Mouse (Mus musculus) CH12.LX (cell line): ENCODE data around the gene Dusp22.
A peak's percentile ranks its signal among the peaks of the same experiment; 100 is the strongest.

Experiments used
- CTCF ChIP-seq, 2 experiments: IDR thresholded peaks in 1 of 2; conservative IDR thresholded peaks in 1 of 2; 2 replicates each; pipeline ENCODE4 v1.5.1; 2011 to 2012; ENCODE audit warnings: low read depth in 2 of 2, low read length in 2 of 2, improper control_type of control experiment in 1 of 2, inconsistent platforms in 1 of 2, mild to moderate bottlenecking in 1 of 2, moderate library complexity in 1 of 2
- ELF1 ChIP-seq: IDR thresholded peaks from 2 replicates; pipeline ENCODE4 v1.6.1; 2014; ENCODE audit warnings: low read depth, mild to moderate bottlenecking, inconsistent platforms, low read length, improper control_type of control experiment
- JUND ChIP-seq: conservative IDR thresholded peaks from 2 replicates; pipeline ENCODE4 v1.6.1; 2011; ENCODE audit warnings: low read depth, low read length, improper control_type of control experiment
- KAT2A ChIP-seq: IDR thresholded peaks from 2 replicates; pipeline ENCODE4 v1.6.1; 2012; ENCODE audit warnings: low read length, improper control_type of control experiment, inconsistent platforms; ENCODE audit not compliant: insufficient replicate concordance
- MAX ChIP-seq: IDR thresholded peaks from 2 replicates; pipeline ENCODE4 v1.6.1; 2011; ENCODE audit warnings: low read length, improper control_type of control experiment
- NELFE ChIP-seq: IDR thresholded peaks from 2 replicates; pipeline ENCODE4 v1.6.1; 2011; ENCODE audit warnings: low read depth, low read length, improper control_type of control experiment
- POLR2A ChIP-seq: IDR thresholded peaks from 2 replicates; pipeline ENCODE4 v1.6.1; 2011; ENCODE audit warnings: low read depth, mild to moderate bottlenecking, improper control_type of control experiment, low read length
- POLR2AphosphoS2 ChIP-seq: IDR thresholded peaks from 2 replicates; pipeline ENCODE4 v1.6.1; 2011; ENCODE audit warnings: low read depth, low read length, improper control_type of control experiment
- TBP ChIP-seq: conservative IDR thresholded peaks from 2 replicates; pipeline ENCODE4 v1.6.1; 2011; ENCODE audit warnings: low read depth, low read length, improper control_type of control experiment
- USF1 ChIP-seq: IDR thresholded peaks from 2 replicates; pipeline ENCODE4 v1.6.1; 2014; ENCODE audit warnings: low read depth, mild to moderate bottlenecking, inconsistent platforms, low read length, improper control_type of control experiment
- ZC3H11A ChIP-seq: IDR thresholded peaks from 2 replicates; pipeline ENCODE4 v1.6.1; 2012; ENCODE audit warnings: low read depth, mild to moderate bottlenecking, inconsistent platforms, low read length, improper control_type of control experiment
- ZMIZ1 ChIP-seq: IDR thresholded peaks from 2 replicates; pipeline ENCODE4 v1.6.1; 2012; ENCODE audit warnings: low read depth, mild to moderate bottlenecking, inconsistent platforms, low read length, improper control_type of control experiment

- TF ChIP-seq POLR2A, result peak; percentile 45; the same call in 1 of the 2 replicates
- no peak for TF ChIP-seq CTCF (conservative IDR thresholded peaks at IDR 0.05 in 1 of 2, IDR thresholded peaks at IDR 0.05 in 1 of 2; ENCODE audit: low read depth in 2 of 2, low read length in 2 of 2)
- no peak for TF ChIP-seq POLR2AphosphoS2
- TF ChIP-seq TBP, result no peak
- TF ChIP-seq KAT2A, result no peak
- TF ChIP-seq ELF1, result no peak
- TF ChIP-seq ZC3H11A, result no peak
- TF ChIP-seq ZMIZ1, result 0 out of 2 replicates have a peak, but pooled peaks have one; percentile 54
- TF ChIP-seq MAX, result peak; percentile 79
- no peak for TF ChIP-seq NELFE
- peak; percentile 36; the same call in 1 of the 2 replicates for TF ChIP-seq JUND
- no peak for TF ChIP-seq USF1
Measured at GRCm38 (mm10) chr13:30736721-30737120, 76.9 kb downstream of the Dusp22 start.
